Mouse (Mus musculus) intestine, embryonic 14.5 days (tissue): ENCODE data around the gene Trak2. TPM values are rescaled to one million over a fixed set of nuclear protein-coding genes. Genes with fewer than 3 reads are reported as not detected.
A peak's percentile ranks its signal among the peaks of the same experiment; 100 is the strongest.

ENCODE experiments used
- ATAC-seq: fragments of 200-750 bp; cut with Nextera tagmentation; replicated peaks from 2 replicates; pipeline ENCODE4 v1.8.0; 2017; ENCODE audit warnings: low read depth, moderate number of reproducible peaks, moderate TSS enrichment, moderate library complexity; ENCODE audit not compliant: low FRiP score, low TSS enrichment
- DNase-seq: peaks from one replicate; pipeline ENCODE4 v3.0.0-alpha.2; 2018; ENCODE audit warnings: low spot score
- H3K27ac ChIP-seq: fragments of 300-500 bp; sonication (generic); 2 replicates; pipeline ENCODE4 v1.5.1; 2014; ENCODE audit warnings: low read depth, mild to moderate bottlenecking, control low read depth
- H3K27me3 ChIP-seq: fragments of 300-500 bp; sonication (generic); replicated peaks from 2 replicates; pipeline ENCODE4 v1.6.1; 2014; ENCODE audit warnings: low read length, control low read depth; ENCODE audit not compliant: control insufficient read depth, insufficient read depth
- H3K36me3 ChIP-seq: fragments of 300-500 bp; sonication (generic); 2 replicates; pipeline ENCODE4 v1.6.1; 2014; ENCODE audit warnings: low read length, control low read depth; ENCODE audit not compliant: control insufficient read depth, insufficient read depth
- H3K4me1 ChIP-seq: fragments of 300-500 bp; sonication (generic); replicated peaks from 2 replicates; pipeline ENCODE4 v1.6.1; 2014; ENCODE audit warnings: low read length, control low read depth, mixed read lengths; ENCODE audit not compliant: control insufficient read depth, insufficient read depth
- H3K4me2 ChIP-seq: fragments of 300-500 bp; sonication (generic); 2 replicates; pipeline ENCODE4 v1.6.1; 2014; ENCODE audit warnings: low read length
- H3K4me3 ChIP-seq: fragments of 300-500 bp; sonication (generic); 2 replicates; pipeline ENCODE4 v1.5.1; 2014; ENCODE audit warnings: low read depth, low read length, control low read depth, mixed read lengths
- H3K9ac ChIP-seq: fragments of 300-500 bp; sonication (generic); 2 replicates; pipeline ENCODE4 v1.6.1; 2014; ENCODE audit warnings: mild to moderate bottlenecking, low read length
- H3K9me3 ChIP-seq: fragments of 300-500 bp; sonication (generic); 2 replicates; pipeline ENCODE4 v1.6.1; 2016; ENCODE audit warnings: low read length, control low read depth; ENCODE audit not compliant: control insufficient read depth
- WGBS: fragments of 180-500 bp; shearing (Covaris S2); extraction: QIAGEN DNeasy Blood & Tissue Kit; methylation state at CpG from one replicate; pipeline ENCODE4 v1.1.7; 2014; 5-methylcytosine and 5-hydroxymethylcytosine counted together
- polyA plus RNA-seq: library from polyadenylated mRNA; unstranded; fragments of >200 nt; fragmentation: Nextera tagmentation; extraction: Ambion mirVana; gene quantifications from 2 replicates; pipeline ENCODE4 v1.2.1, GENCODE M21; 2014

Trak2 gene
- polyA plus RNA-seq, 1 experiment from 2014 or later, result 13.9 TPM

DNA sequence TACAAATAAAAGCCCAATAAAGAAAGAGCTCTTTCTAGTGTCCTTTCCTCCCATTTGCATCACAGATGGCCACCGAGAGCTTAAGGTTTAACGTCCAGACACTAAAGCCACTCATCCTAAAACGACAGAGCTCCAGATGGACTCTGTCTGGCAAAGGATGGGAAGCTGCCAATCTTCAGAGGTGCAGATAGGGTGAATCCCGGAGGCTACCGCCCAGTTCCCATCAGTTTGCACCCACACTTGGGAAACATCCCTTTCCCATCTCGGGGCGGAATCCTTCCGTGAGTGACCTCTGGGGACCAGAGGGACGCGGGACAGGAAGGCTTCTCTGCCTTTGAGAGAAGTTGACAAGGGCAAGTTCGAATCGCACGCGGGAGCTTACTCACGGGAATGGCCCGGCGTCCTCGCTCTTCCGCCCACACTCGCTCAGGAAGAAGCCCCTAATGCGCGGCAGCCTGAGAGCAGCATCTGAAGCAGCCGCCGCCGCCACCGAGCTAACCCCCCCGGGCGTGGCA, 322 bp downstream of the Trak2 start:
- no peak for DNase-seq
- peak overlapping the region; percentile 65 for H3K4me3 ChIP-seq
- H3K9me3 ChIP-seq, result no peaks in the 10 kb centered on the region
- H3K27ac ChIP-seq, result peak overlapping the region; percentile 69
- under 1% methylated on average over 28 of the region's 28 CpGs for WGBS
- no peaks in the 10 kb centered on the region for H3K27me3 ChIP-seq
- H3K36me3 ChIP-seq, result peaks cover 4% of the 10 kb centered on the region; the same call in 1 of the 2 replicates
- peak overlapping the region; percentile 61 for H3K4me2 ChIP-seq
- H3K4me1 ChIP-seq, result peaks cover 19% of the 10 kb centered on the region
- peak overlapping the region; percentile 87 for H3K9ac ChIP-seq
- ATAC-seq, result no peak; the same call in 1 of the 2 replicates

DNA sequence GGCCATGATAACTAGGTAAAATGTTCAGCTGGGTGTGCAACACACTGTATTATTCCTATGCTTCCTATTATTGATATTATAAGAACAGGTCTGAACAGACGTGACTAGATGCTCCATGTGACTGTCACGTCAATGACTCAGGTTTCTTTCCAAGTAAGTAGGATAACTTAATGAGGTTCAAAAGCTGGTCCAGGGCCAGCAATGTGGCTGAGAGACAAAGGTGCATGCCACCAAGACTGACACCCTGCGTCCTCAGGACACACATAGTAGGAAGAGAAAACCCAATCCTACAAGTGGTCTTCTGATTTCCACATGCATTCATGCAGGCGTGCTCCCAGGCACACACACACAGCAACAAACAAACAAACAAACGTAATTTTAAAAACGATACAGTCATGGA, 2.1 kb downstream of the Trak2 start:
- peaks cover 19% of the 10 kb centered on the region for H3K4me1 ChIP-seq
- no peak overlapping the region for H3K4me2 ChIP-seq
- 88% methylated on average over 6 of the region's 6 CpGs for WGBS
- no peak overlapping the region for H3K9ac ChIP-seq
- no peaks in the 10 kb centered on the region for H3K27me3 ChIP-seq
- ATAC-seq, result no peak
- DNase-seq, result no peak
- no peak overlapping the region for H3K27ac ChIP-seq
- no peak overlapping the region for H3K4me3 ChIP-seq
- H3K9me3 ChIP-seq, result no peaks in the 10 kb centered on the region
- no peaks in the 10 kb centered on the region for H3K36me3 ChIP-seq

- Histone ChIP-seq H3K4me3 (no peak overlapping the region), H3K27me3 (no peaks in the 10 kb centered on the region), H3K9ac (no peak overlapping the region), H3K4me1 (peaks cover 19% of the 10 kb centered on the region), H3K9me3 (no peaks in the 10 kb centered on the region), H3K27ac (no peak overlapping the region), H3K4me2 (no peak overlapping the region), H3K36me3 (no peaks in the 10 kb centered on the region)
- no peak for DNase-seq
- ATAC-seq, result no peak
- 75% methylated on average over 5 of the region's 5 CpGs for WGBS
These were observed 3.2 kb downstream of the Trak2 start for GRCm38 (mm10) chr1:58970054-58970453.

DNA sequence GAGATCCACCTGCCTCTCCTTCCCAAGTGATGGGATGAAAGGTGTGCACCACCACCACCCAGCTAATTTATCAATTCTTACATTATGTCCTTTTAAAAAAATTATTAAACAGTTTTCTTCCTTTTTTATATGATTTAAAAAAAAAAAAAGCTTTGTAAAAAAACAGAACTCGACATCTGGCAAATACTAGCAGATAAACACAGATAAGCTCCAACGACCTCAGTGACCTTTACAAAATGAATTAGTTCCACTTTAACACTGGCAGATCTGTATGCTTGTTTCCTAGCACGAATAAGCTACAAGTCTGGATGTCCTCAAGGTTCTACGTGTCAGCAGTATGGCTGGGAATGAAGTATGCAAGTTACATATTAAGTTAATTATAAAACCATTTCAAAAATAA, 5.7 kb downstream of the Trak2 start:
- no peaks in the 10 kb centered on the region for H3K9me3 ChIP-seq
- DNase-seq (no peak), ATAC-seq (no peak)
- H3K4me2 ChIP-seq, result no peak overlapping the region
- peaks cover 15% of the 10 kb centered on the region for H3K4me1 ChIP-seq
- no peak overlapping the region for H3K27ac ChIP-seq
- no peaks in the 10 kb centered on the region for H3K27me3 ChIP-seq
- no peaks in the 10 kb centered on the region for H3K36me3 ChIP-seq
- WGBS, result 23% methylated on average over 4 of the region's 4 CpGs
- H3K4me3 ChIP-seq, result no peak overlapping the region
- no peak overlapping the region for H3K9ac ChIP-seq

DNA sequence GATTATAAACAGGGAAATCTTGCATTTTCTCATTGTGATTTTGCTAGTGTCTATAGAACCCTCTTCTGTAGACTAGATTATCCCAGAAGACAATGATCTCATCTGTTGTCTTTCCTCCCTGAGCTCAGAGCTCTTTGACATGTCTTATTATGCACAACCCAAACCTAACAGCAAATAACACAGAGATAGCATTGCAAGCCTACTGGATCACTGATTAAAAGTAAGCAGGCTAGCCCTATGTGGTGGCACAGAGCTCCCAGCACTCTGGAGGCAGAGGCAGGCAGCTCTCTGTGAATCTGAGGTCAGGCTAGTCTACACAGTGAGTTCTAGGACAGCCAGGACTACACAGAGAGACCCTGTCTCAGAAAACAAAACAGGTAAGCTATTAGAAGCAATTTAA, 10.4 kb downstream of the Trak2 start:
- no peak overlapping the region for H3K9ac ChIP-seq
- no peak overlapping the region for H3K4me2 ChIP-seq
- no peak overlapping the region for H3K27ac ChIP-seq
- ATAC-seq, result no peak
- H3K4me3 ChIP-seq, result no peak overlapping the region
- H3K9me3 ChIP-seq, result no peaks in the 10 kb centered on the region
- no peaks in the 10 kb centered on the region for H3K36me3 ChIP-seq
- DNase-seq, result no peak
- H3K27me3 ChIP-seq, result no peaks in the 10 kb centered on the region
- H3K4me1 ChIP-seq, result no peaks in the 10 kb centered on the region; the same call in 1 of the 2 replicates

- Histone ChIP-seq H3K27me3 (no peaks in the 10 kb centered on the region), H3K4me2 (no peak overlapping the region), H3K9ac (no peak overlapping the region), H3K9me3 (no peaks in the 10 kb centered on the region), H3K4me3 (no peak overlapping the region), H3K27ac (no peak overlapping the region), H3K4me1 (no peaks in the 10 kb centered on the region; the same call in 1 of the 2 replicates), H3K36me3 (no peaks in the 10 kb centered on the region)
- DNase-seq (no peak), ATAC-seq (no peak)
- WGBS, result 88% methylated on average over 5 of the region's 5 CpGs
These were observed 10.8 kb downstream of the Trak2 start for GRCm38 (mm10) chr1:58962418-58962817.

GRCm38 (mm10) chr1:58961152-58961893, 11.9 kb downstream of the Trak2 start:
- H3K27ac ChIP-seq, result no peak overlapping the region
- no peak overlapping the region for H3K9ac ChIP-seq
- H3K4me2 ChIP-seq, result no peak overlapping the region
- DNase-seq (no peak), ATAC-seq (no peak)
- 45% methylated on average over 12 of the region's 12 CpGs for WGBS
- peaks cover 4% of the 10 kb centered on the region; the same call in 1 of the 2 replicates for H3K4me1 ChIP-seq
- no peaks in the 10 kb centered on the region for H3K9me3 ChIP-seq
- H3K36me3 ChIP-seq, result no peaks in the 10 kb centered on the region
- no peaks in the 10 kb centered on the region for H3K27me3 ChIP-seq
- H3K4me3 ChIP-seq, result no peak overlapping the region

- no peaks in the 10 kb centered on the region for H3K36me3 ChIP-seq
- H3K4me1 ChIP-seq, result peaks cover 4% of the 10 kb centered on the region; the same call in 1 of the 2 replicates
- ATAC-seq (no peak), DNase-seq (no peak)
- H3K4me2 ChIP-seq, result no peak overlapping the region
- no peaks in the 10 kb centered on the region for H3K27me3 ChIP-seq
- H3K27ac ChIP-seq, result no peak overlapping the region
- no peaks in the 10 kb centered on the region for H3K9me3 ChIP-seq
- H3K9ac ChIP-seq, result no peak overlapping the region
- 67% methylated on average over 2 of the region's 2 CpGs for WGBS
- no peak overlapping the region for H3K4me3 ChIP-seq
These were observed 13.5 kb downstream of the Trak2 start for GRCm38 (mm10) chr1:58959682-58960081.
